Mouse (Mus musculus): ENCODE data around the gene Drap1. TPM values are rescaled to one million over a fixed set of nuclear protein-coding genes. Genes with fewer than 3 reads are reported as not detected.
A peak's percentile ranks its signal among the peaks of the same experiment; 100 is the strongest.

Drap1 gene
- polyA plus RNA-seq, 1 experiment from 2014 or later: 260 TPM

GRCm38 (mm10) chr19:5459896-5460295 is 35.1 kb upstream of the Drap1 start:
- peaks cover 18% of the 10 kb centered on the region for H3K27me3 ChIP-seq

DNA sequence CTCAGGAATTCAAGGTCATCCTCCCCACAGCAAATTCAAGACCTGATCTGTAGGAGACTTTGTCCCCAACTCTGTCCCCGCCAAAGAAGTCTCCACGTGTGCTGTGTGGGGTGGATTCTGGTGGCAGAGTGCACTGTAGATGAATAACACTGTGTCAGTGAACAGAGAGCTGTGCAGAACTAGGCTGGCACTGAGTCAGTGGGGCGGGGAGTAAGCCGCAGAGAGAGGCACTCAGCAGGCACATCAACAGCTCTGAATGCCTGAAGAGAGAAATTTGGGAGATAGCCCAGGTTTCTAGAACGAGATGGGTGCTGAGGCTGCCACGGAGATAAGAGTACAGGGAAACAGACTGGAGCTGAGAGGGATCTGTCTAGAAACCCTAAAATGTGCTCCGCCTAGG is 34.2 kb upstream of the Drap1 start:
- Histone ChIP-seq H3K9me3 (no peaks in the 10 kb centered on the region), H3K36me3 (replicated peaks) (peaks cover 24% of the 10 kb centered on the region), H3K4me2 (no peak overlapping the region), H3K27ac (no peak overlapping the region), H3K4me1 (peaks cover 54% of the 10 kb centered on the region), H3K9ac (no peak overlapping the region), H3K27me3 (peaks cover 18% of the 10 kb centered on the region), H3K4me3 (replicated peaks) (no peak overlapping the region)
- ATAC-seq (ENCODE audit: low FRiP score): no peak
- WGBS: 67% methylated on average over 7 of the region's 7 CpGs

More at GRCm38 (mm10) chr19:5459896-5460295, 35.1 kb upstream of the Drap1 start:
- H3K9me3 ChIP-seq: no peaks in the 10 kb centered on the region
- H3K4me2 ChIP-seq: peak overlapping the region; percentile 90
- peak overlapping the region; percentile 79 for H3K9ac ChIP-seq
- H3K27ac ChIP-seq: no peak overlapping the region
- H3K36me3 ChIP-seq (replicated peaks): peaks cover 20% of the 10 kb centered on the region
- peaks cover 61% of the 10 kb centered on the region for H3K4me1 ChIP-seq
- ATAC-seq (ENCODE audit: low FRiP score): no peak
- WGBS: 32% methylated on average over 3 of the region's 3 CpGs
- H3K4me3 ChIP-seq (replicated peaks): peak overlapping the region; percentile 75

GRCm38 (mm10) chr19:5457746-5458442 is 33.1 kb upstream of the Drap1 start, which contains the start of gene Ccdc85b:
Gene Ccdc85b (minus strand): TSS chr19:5457894.
- Histone ChIP-seq H3K4me1 (peaks cover 48% of the 10 kb centered on the region), H3K4me2 (peak within 1 kb of the TSS; percentile 100), H3K27me3 (peaks cover 18% of the 10 kb centered on the region), H3K4me3 (replicated peaks) (peak within 1 kb of the TSS; percentile 77), H3K9me3 (no peaks in the 10 kb centered on the region), H3K36me3 (replicated peaks) (peaks cover 21% of the 10 kb centered on the region), H3K9ac (peak within 1 kb of the TSS; percentile 86), H3K27ac (peak within 1 kb of the TSS; percentile 94)
- 16% methylated on average over 14 of the region's 14 CpGs for WGBS
- no peak for ATAC-seq (ENCODE audit: low FRiP score)

- under 1% methylated on average over 70 of the region's 70 CpGs for WGBS
- H3K4me3 ChIP-seq (replicated peaks): peak overlapping the region; percentile 77
- peak overlapping the region; percentile 94 for H3K27ac ChIP-seq
- peak; percentile 94 for ATAC-seq (ENCODE audit: low FRiP score)
- H3K9me3 ChIP-seq: no peaks in the 10 kb centered on the region
- peak overlapping the region; percentile 100 for H3K4me2 ChIP-seq
- peaks cover 18% of the 10 kb centered on the region for H3K27me3 ChIP-seq
- H3K4me1 ChIP-seq: peaks cover 48% of the 10 kb centered on the region
- H3K36me3 ChIP-seq (replicated peaks): peaks cover 14% of the 10 kb centered on the region
- peak overlapping the region; percentile 86 for H3K9ac ChIP-seq
These were observed 32.4 kb upstream of the Drap1 start for GRCm38 (mm10) chr19:5456922-5457745.

GRCm38 (mm10) chr19:5456241-5456921 is 31.6 kb upstream of the Drap1 start:
- no peaks in the 10 kb centered on the region for H3K9me3 ChIP-seq
- H3K27me3 ChIP-seq: peaks cover 24% of the 10 kb centered on the region
- WGBS: 5% methylated on average over 26 of the region's 26 CpGs
- peak overlapping the region; percentile 100 for H3K4me2 ChIP-seq
- peaks cover 11% of the 10 kb centered on the region; the same call in 1 of the 2 replicates for H3K36me3 ChIP-seq (replicated peaks)
- peak; percentile 43; the same call in 1 of the 2 replicates for ATAC-seq (ENCODE audit: low FRiP score)
- peak overlapping the region; percentile 86 for H3K9ac ChIP-seq
- H3K27ac ChIP-seq: peak overlapping the region; percentile 94
- peak overlapping the region; percentile 77 for H3K4me3 ChIP-seq (replicated peaks)
- H3K4me1 ChIP-seq: peaks cover 41% of the 10 kb centered on the region

- H3K36me3 ChIP-seq (replicated peaks): peaks cover 11% of the 10 kb centered on the region; the same call in 1 of the 2 replicates
- peak overlapping the region; percentile 100 for H3K4me2 ChIP-seq
- no peak overlapping the region for H3K27ac ChIP-seq
- no peaks in the 10 kb centered on the region for H3K9me3 ChIP-seq
- H3K4me1 ChIP-seq: peaks cover 34% of the 10 kb centered on the region
- 66% methylated on average over 8 of the region's 8 CpGs for WGBS
- peaks cover 32% of the 10 kb centered on the region for H3K27me3 ChIP-seq
- H3K4me3 ChIP-seq (replicated peaks): peak overlapping the region; percentile 77
- H3K9ac ChIP-seq: no peak overlapping the region; the same call in 1 of the 2 replicates
- no peak for ATAC-seq (ENCODE audit: low FRiP score)
These were observed 30.8 kb upstream of the Drap1 start for GRCm38 (mm10) chr19:5455568-5455967.

- Histone ChIP-seq H3K27me3 (peaks cover 38% of the 10 kb centered on the region), H3K36me3 (replicated peaks) (peaks cover 11% of the 10 kb centered on the region; the same call in 1 of the 2 replicates), H3K4me3 (replicated peaks) (no peak overlapping the region), H3K4me1 (peaks cover 34% of the 10 kb centered on the region), H3K9ac (no peak overlapping the region), H3K27ac (no peak overlapping the region), H3K4me2 (peak overlapping the region; percentile 100; the same call in 1 of the 2 replicates), H3K9me3 (no peaks in the 10 kb centered on the region)
- WGBS: 86% methylated on average over 12 of the region's 12 CpGs
- no peak for ATAC-seq (ENCODE audit: low FRiP score)
These were observed 30.3 kb upstream of the Drap1 start for GRCm38 (mm10) chr19:5455037-5455436.

DNA sequence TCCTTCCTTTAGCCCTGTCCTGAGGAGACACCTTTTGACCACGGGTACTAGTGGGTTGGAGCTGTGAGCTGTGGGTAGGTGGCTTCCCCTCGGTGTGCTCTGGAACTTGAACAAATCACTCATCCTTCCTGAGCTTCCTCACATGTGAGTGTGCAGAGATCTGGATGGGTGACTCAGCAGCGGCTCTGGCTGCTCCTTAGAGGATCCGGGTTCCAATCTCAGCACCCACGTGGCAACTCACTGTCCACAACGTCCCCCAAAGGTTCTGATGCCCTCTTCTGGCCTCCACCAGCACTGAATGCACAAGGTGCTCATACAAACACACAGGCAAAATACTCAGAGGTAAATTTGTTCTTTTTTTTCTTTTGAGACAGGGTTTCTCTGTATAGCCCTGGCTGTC is 27.0 kb upstream of the Drap1 start:
- no peak for ATAC-seq (ENCODE audit: low FRiP score)
- Histone ChIP-seq H3K4me1 (peaks cover 39% of the 10 kb centered on the region), H3K27ac (no peak overlapping the region), H3K9me3 (no peaks in the 10 kb centered on the region), H3K4me2 (no peak overlapping the region), H3K9ac (no peak overlapping the region), H3K36me3 (replicated peaks) (peaks cover 11% of the 10 kb centered on the region; the same call in 1 of the 2 replicates), H3K27me3 (peaks cover 56% of the 10 kb centered on the region), H3K4me3 (replicated peaks) (no peak overlapping the region)
- 89% methylated on average over 6 of the region's 6 CpGs for WGBS

DNA sequence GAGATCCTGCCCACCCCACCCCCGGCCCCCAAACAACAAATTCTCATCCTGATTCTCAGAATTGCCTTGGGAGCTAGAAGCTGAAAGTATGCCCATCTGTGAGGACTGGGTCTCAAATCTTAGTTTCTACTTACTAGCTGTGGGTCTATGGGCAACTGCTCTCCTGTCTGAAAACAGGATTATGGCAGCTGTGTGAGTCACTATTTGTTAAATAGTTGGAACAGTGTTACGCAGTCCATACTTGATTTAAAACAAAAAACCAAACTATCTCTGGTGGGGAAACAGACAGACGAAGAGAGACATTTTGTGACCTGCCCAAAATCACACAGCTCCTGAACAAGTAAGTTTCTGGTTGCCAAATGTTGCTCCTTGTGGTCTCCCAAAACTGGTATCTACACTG is 24.9 kb upstream of the Drap1 start:
- 91% methylated on average over 3 of the region's 3 CpGs for WGBS
- no peak overlapping the region for H3K9ac ChIP-seq
- H3K9me3 ChIP-seq: no peaks in the 10 kb centered on the region
- H3K27ac ChIP-seq: no peak overlapping the region
- no peak for ATAC-seq (ENCODE audit: low FRiP score)
- peaks cover 72% of the 10 kb centered on the region for H3K27me3 ChIP-seq
- peaks cover 8% of the 10 kb centered on the region; the same call in 1 of the 2 replicates for H3K36me3 ChIP-seq (replicated peaks)
- peaks cover 18% of the 10 kb centered on the region for H3K4me1 ChIP-seq
- no peak overlapping the region for H3K4me3 ChIP-seq (replicated peaks)
- no peak overlapping the region for H3K4me2 ChIP-seq

DNA sequence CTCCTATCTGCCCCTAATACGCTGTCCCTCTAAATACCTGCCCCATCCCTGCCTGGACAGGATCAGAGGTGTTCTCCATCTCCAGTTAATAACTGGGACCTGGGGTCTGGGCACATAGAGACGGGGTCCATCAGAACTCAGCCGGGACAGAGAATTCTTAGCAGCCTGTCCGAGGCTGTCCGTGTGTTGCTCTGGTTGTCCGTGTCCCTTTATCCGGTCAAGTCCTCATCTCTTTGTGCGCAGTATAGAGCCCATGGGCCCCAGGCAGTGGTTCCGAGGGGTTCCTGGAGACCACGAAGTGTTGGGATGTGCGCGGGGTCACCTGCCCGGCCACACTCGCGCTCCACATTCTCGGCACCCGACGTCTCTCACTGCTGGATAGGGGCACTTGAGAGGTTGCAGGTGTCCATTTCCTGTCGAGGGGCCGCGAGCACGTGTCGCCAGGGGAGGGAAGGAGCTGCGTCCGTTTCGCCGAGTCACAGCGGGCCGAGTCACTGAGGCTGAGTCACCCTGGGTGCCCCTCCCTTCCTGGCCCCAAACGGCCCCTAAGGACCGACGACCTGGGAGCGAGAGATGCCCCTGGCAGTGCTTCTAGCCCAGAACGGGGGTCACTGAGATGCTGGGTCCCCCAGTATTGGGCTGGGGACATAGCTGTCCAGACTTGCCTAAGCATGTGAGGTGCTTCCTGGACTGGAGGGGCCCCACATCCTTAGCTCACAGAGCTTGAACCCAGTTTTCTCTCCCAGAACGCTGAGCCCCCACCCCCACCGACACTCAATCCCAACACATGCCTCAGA is 23.8 kb upstream of the Drap1 start:
- Histone ChIP-seq H3K4me2 (peak overlapping the region; percentile 86), H3K36me3 (replicated peaks) (no peaks in the 10 kb centered on the region), H3K9ac (0 out of 2 replicates have a peak overlapping the region, but pooled peaks have one; percentile 63), H3K4me3 (replicated peaks) (peak overlapping the region; percentile 51), H3K27me3 (peaks cover 78% of the 10 kb centered on the region), H3K9me3 (no peaks in the 10 kb centered on the region), H3K27ac (no peak overlapping the region), H3K4me1 (peaks cover 18% of the 10 kb centered on the region)
- 7% methylated on average over 36 of the region's 36 CpGs for WGBS
- ATAC-seq (ENCODE audit: low FRiP score): no peak

All from forebrain, embryonic 12.5 days (tissue).